Mouse (Mus musculus) spleen, adult 2 months (tissue): ENCODE measurements around the gene Ccr7. TPM values are rescaled to one million over a fixed set of nuclear protein-coding genes. Genes with fewer than 3 reads are reported as not detected.

Experiments used
- DNase-seq, 2 experiments: peaks; one replicate each; pipeline versions ENCODE4 v3.0.0 to v3.0.0-alpha.2; 2012 to 2021; ENCODE audit warnings: low spot score in 2 of 2, low read depth in 1 of 2
- H3K27ac ChIP-seq: fragments of 200-500 bp; 2 replicates; pipeline ENCODE4 v1.5.1; 2012; ENCODE audit warnings: low read length, inconsistent platforms; ENCODE audit not compliant: insufficient read depth
- H3K27me3 ChIP-seq: fragments of 200-500 bp; 2 replicates; pipeline ENCODE4 v1.6.1; 2012; ENCODE audit warnings: mild to moderate bottlenecking, moderate library complexity, low read length, inconsistent platforms; ENCODE audit not compliant: control insufficient read depth, insufficient read depth
- H3K36me3 ChIP-seq: fragments of 200-500 bp; 2 replicates; pipeline ENCODE4 v1.6.1; 2012; ENCODE audit warnings: mild to moderate bottlenecking, low read length, inconsistent platforms; ENCODE audit not compliant: control insufficient read depth, insufficient read depth
- H3K4me1 ChIP-seq: fragments of 200-500 bp; 2 replicates; pipeline ENCODE4 v1.6.1; 2011; ENCODE audit warnings: inconsistent platforms; ENCODE audit not compliant: control insufficient read depth, insufficient read depth, insufficient read length
- H3K4me3 ChIP-seq: fragments of 200-500 bp; 2 replicates; pipeline ENCODE4 v1.5.1; 2011; ENCODE audit warnings: mild to moderate bottlenecking, inconsistent platforms; ENCODE audit not compliant: insufficient read depth, insufficient read length; ENCODE audit errors: extremely low read depth
- CTCF ChIP-seq: fragments of 200-500 bp; IDR thresholded peaks from 2 replicates; pipeline ENCODE4 v1.5.1; 2011; ENCODE audit warnings: mild to moderate bottlenecking, inconsistent platforms; ENCODE audit not compliant: insufficient read depth, insufficient read length, insufficient replicate concordance; ENCODE audit errors: extremely low read depth
- POLR2A ChIP-seq: fragments of 200-500 bp; IDR thresholded peaks from 2 replicates; pipeline ENCODE4 v1.6.1; 2011; ENCODE audit warnings: low read depth, low read length, inconsistent platforms
- WGBS: fragments of 180-500 bp; shearing (Covaris S2); methylation state at CpG from one replicate; pipeline ENCODE4 v1.1.7; 2018; 5-methylcytosine and 5-hydroxymethylcytosine counted together
- polyA plus RNA-seq: library from polyadenylated mRNA; depleted of rRNA; stranded (reverse); fragments of >200 nt; gene quantifications from 2 replicates; pipeline ENCODE4 v1.2.3, GENCODE M21; 2012

The Ccr7 gene
- polyA plus RNA-seq, 1 experiment = 135 TPM

DNA sequence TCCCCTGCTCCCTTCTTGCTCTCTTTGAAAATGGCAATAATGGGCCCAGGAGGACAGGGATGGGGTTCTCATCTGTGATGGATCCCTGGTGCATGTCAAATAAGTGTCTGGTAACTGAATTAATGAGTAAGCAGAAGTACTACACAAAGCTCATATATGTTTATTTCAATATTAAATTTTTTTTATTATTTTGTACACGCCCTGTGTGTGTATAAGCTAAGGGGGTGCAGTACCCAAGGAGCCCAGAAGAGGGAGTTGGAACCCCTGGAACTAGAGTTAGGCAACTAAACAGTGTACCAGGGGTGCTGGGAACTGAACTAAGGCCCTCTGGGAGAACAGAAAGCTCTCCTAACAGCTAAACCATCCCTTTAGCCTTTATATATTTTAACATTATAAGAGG, 36.5 kb downstream of the Ccr7 start:
- H3K27ac ChIP-seq = no peak overlapping the region
- WGBS = 100% methylated on average over 1 of the region's 1 CpGs
- peaks cover 1% of the 10 kb centered on the region; the same call in 1 of the 2 replicates for H3K4me1 ChIP-seq
- no peak for DNase-seq
- TF ChIP-seq POLR2A = no peak
- TF ChIP-seq CTCF = no peak
- no peaks in the 10 kb centered on the region for H3K36me3 ChIP-seq
- H3K27me3 ChIP-seq = no peaks in the 10 kb centered on the region
- no peak overlapping the region for H3K4me3 ChIP-seq

- DNase-seq = no peak
- no peaks in the 10 kb centered on the region for H3K27me3 ChIP-seq
- no peaks in the 10 kb centered on the region for H3K36me3 ChIP-seq
- WGBS = 90% methylated on average over 7 of the region's 7 CpGs
- no peak overlapping the region for H3K4me3 ChIP-seq
- peaks cover 1% of the 10 kb centered on the region; the same call in 1 of the 2 replicates for H3K4me1 ChIP-seq
- TF ChIP-seq POLR2A (no peak), CTCF (no peak)
- H3K27ac ChIP-seq = no peak overlapping the region
Observed at GRCm38 (mm10) chr11:99117907-99118306, 37.0 kb downstream of the Ccr7 start.

DNA sequence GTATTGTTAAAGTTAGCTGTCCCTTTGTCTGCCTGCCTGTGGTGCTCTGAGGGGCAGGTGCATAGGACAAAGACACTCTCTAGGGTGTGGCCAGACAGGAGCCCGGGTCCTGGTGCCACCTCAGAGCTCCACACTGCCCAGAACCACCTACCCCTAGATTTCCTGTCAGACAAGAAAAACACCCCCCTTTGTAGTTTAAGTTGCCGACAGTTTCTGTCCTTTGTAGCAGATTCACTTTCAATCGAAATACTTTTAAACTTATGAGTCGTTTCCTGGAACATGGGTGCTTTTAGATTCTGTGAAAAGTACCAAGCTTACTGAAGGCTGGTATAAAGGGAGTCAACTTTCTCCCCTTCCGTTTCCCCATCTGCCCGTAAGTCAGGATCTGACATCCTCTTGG, 38.9 kb downstream of the Ccr7 start:
- H3K4me3 ChIP-seq = no peak overlapping the region
- no peak for DNase-seq
- no peaks in the 10 kb centered on the region for H3K36me3 ChIP-seq
- WGBS = 20% methylated on average over 6 of the region's 6 CpGs
- H3K27ac ChIP-seq = peak overlapping the region; percentile 88; the same call in 1 of the 2 replicates
- H3K27me3 ChIP-seq = no peaks in the 10 kb centered on the region
- peaks cover 1% of the 10 kb centered on the region; the same call in 1 of the 2 replicates for H3K4me1 ChIP-seq
- no peak for TF ChIP-seq POLR2A
- no peak for TF ChIP-seq CTCF

DNA sequence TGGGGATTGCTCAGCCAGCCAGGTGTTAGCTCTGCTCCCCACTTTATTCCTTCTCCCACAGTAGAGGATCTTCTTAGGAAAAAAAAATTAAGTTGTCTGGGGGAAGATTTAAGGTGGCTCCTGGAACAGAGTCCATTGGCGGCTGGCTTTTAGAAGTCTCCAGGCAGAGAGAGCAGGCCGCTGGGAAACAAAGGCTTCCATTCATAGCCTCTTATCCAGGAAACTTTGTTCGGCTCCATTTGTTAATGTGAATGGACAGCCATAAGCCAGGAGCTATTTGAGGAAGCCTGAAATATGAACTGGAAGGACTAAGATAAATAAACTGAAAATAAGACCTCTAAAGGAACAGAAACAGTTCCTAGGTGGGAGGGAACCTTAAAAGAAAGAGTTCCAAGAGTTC, 41.8 kb downstream of the Ccr7 start:
- no peaks in the 10 kb centered on the region for H3K36me3 ChIP-seq

DNA sequence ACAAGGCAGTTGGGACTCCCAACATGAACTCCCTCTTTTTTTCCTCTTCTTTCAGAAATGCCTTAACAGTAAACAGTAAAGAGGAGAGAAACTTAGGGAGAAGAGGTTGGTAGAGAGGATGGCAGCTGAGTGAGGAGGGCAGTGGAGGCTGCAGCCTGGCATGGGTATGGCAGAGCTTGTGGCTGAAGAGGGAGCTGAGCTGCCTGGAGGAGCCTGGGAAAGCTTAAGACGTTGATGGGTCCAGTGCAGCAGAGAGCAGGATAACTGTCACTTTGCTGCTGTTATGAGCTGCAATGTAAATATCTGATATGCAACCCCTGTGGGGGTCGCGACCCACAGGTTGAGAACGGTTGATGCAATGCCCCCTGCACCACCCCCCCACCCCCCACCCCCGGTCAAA, 42.2 kb downstream of the Ccr7 start:
- no peaks in the 10 kb centered on the region for H3K36me3 ChIP-seq
- no peaks in the 10 kb centered on the region for H3K27me3 ChIP-seq
- H3K27ac ChIP-seq = no peak overlapping the region
- peaks cover 1% of the 10 kb centered on the region; the same call in 1 of the 2 replicates for H3K4me1 ChIP-seq
- H3K4me3 ChIP-seq = no peak overlapping the region
- TF ChIP-seq CTCF (no peak), POLR2A (no peak)
- DNase-seq = no peak
- WGBS = 83% methylated on average over 5 of the region's 5 CpGs

More for the DNA sequence above, 41.8 kb downstream of the Ccr7 start:
- H3K27me3 ChIP-seq = no peaks in the 10 kb centered on the region
- H3K4me3 ChIP-seq = no peak overlapping the region
- WGBS = 84% methylated on average over 3 of the region's 3 CpGs
- TF ChIP-seq CTCF (no peak), POLR2A (no peak)
- H3K27ac ChIP-seq = no peak overlapping the region
- no peak for DNase-seq
- H3K4me1 ChIP-seq = peaks cover 1% of the 10 kb centered on the region; the same call in 1 of the 2 replicates

GRCm38 (mm10) chr11:99111631-99112030, 43.2 kb downstream of the Ccr7 start:
- Histone ChIP-seq H3K4me3 (no peak overlapping the region), H3K36me3 (no peaks in the 10 kb centered on the region), H3K27me3 (no peaks in the 10 kb centered on the region), H3K27ac (no peak overlapping the region), H3K4me1 (peaks cover 5% of the 10 kb centered on the region; the same call in 1 of the 2 replicates)
- WGBS = 77% methylated on average over 7 of the region's 7 CpGs
- TF ChIP-seq POLR2A = no peak
- TF ChIP-seq CTCF = no peak
- no peak for DNase-seq

GRCm38 (mm10) chr11:99111155-99111554, 43.7 kb downstream of the Ccr7 start:
- peak overlapping the region; percentile 8; the same call in 1 of the 2 replicates for H3K27ac ChIP-seq
- no peak for DNase-seq
- no peaks in the 10 kb centered on the region for H3K27me3 ChIP-seq
- WGBS = 64% methylated on average over 11 of the region's 11 CpGs
- no peaks in the 10 kb centered on the region for H3K36me3 ChIP-seq
- H3K4me3 ChIP-seq = no peak overlapping the region
- TF ChIP-seq POLR2A = no peak
- no peak for TF ChIP-seq CTCF
- peaks cover 8% of the 10 kb centered on the region; the same call in 1 of the 2 replicates for H3K4me1 ChIP-seq
